Mouse (Mus musculus): Measurements from ENCODE around the gene Rdh12. TPM values are rescaled to one million over a fixed set of nuclear protein-coding genes. Genes with fewer than 3 reads are reported as not detected.

Rdh12 gene
- polyA plus RNA-seq (2017; shearing (Covaris generic)) = 10 to 100 TPM in 1 of 2 experiments, 1 to 10 TPM in 1; 9.7 to 15.1 TPM

GRCm38 (mm10) chr12:79208703-79209464, at the start of gene Rdh12:
Rdh12 (plus strand) TSS chr12:79208914.

DNA sequence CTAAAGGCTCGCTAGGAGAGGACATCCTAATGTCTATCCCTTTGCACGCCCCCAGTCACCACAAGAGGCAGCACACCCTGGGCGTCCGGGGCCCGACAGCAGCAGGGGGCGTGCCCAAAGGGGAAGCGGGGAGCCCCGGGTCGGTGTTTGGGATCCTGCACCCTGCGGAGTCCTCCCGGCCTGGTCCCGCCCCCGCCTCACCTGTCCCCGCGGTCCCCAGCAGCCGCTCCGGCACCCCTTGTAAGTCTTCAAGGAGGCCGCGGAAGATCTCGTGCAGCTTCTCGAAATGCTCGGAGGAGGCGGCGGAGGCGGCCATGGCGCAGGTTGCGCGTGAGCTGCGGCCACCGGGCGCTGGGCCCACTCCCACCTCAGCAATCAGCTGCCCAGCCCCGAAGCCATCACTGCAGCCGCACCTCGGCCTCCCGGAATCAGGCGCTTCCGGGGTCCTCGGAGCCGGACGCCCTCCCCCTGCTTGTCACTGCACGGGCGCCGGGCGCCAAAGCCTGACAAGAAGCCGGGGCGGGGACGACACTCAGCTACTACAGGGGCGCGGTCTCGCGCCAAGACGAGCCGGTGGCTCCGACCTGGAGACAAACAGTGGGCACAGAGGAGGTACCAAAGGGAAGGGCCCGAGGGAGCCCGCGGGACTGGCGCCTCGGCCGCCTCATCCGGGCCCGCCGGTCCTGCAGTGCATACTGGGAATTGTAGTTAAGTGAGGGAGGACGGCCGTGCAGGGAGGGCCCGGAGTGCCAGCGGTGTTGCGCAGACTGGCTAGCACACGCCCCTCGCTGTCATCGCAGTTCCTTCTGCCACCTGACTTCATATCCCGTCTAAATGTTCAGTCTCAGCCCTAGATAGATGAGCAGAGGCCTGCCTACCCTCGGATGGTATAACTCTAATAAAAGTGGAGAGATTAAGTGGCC, 36.4 kb upstream of the Rdh12 start, which contains the start of gene Vti1b:
TSS of gene Vti1b (minus strand) at position 649 of the 923 bp plus-strand sequence.

DNA sequence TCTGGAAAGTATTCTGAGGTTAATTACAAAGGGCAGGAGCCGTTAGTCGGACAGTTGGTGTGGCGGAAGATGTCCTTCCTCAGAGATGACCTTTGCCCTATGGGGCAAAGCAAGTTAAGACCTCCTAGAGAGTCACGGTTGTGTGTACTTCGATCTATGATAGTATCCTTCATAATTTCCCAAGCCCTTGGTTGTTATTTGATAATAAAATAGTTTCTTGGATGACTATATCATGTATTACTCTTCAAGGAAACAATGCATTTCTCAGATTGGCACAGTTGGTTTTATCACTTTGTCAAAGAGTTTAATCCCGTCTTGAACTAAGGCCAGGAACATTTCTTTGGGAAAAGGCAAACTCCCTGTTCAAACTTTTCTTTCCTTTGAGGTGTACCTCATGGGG, 16.5 kb upstream of the Rdh12 start, which contains the start of gene Rdh11:
TSS of gene Rdh11 (minus strand) at position 101 of the 400 bp plus-strand sequence.

Other genes starting within 250 kb of the Rdh12 start
- 10 to 100 TPM; 30.8 to 54.5 TPM for gene Tmem229b, start 201.3 kb upstream of the Rdh12 start, polyA plus RNA-seq (2017; shearing (Covaris generic))
- gene Plekhh1, start 179.8 kb upstream of the Rdh12 start, polyA plus RNA-seq (2017; shearing (Covaris generic)) = under 1 TPM in 1 of 2 experiments, not detected in 1; 0.15 TPM
- gene Pigh, start 119.3 kb upstream of the Rdh12 start, polyA plus RNA-seq (2017; shearing (Covaris generic)) = 10 to 100 TPM; 17.7 to 18.6 TPM
- under 1 TPM; 0.11 to 0.36 TPM for gene Arg2, start 78.1 kb upstream of the Rdh12 start, polyA plus RNA-seq (2017; shearing (Covaris generic))
- 100 to 1,000 TPM; 113 to 130 TPM for gene Vti1b, start 36.2 kb upstream of the Rdh12 start, polyA plus RNA-seq (2017; shearing (Covaris generic))
- gene Rdh11, start 16.6 kb upstream of the Rdh12 start, polyA plus RNA-seq (2017; shearing (Covaris generic)) = 10 to 100 TPM; 17.4 to 25.2 TPM
- gene Zfyve26, start 87.4 kb downstream of the Rdh12 start, polyA plus RNA-seq (2017; shearing (Covaris generic)) = 10 to 100 TPM; 21.2 to 21.6 TPM
- 1 to 10 TPM in 1 of 2 experiments, under 1 TPM in 1; 0.88 to 3.4 TPM for gene Rad51b, start 88.4 kb downstream of the Rdh12 start, polyA plus RNA-seq (2017; shearing (Covaris generic))